Mouse (Mus musculus) small intestine, adult 2 months (tissue): ENCODE results near the gene H13.

Experiments
- CTCF ChIP-seq: fragments of 200-500 bp; IDR thresholded peaks from 2 replicates; pipeline ENCODE4 v1.5.1; 2012; ENCODE audit warnings: low read depth, mild to moderate bottlenecking, control low read depth, inconsistent platforms, low read length, moderate library complexity, mixed read lengths; ENCODE audit not compliant: insufficient replicate concordance, insufficient read length; ENCODE audit errors: extremely low read depth
- POLR2A ChIP-seq: fragments of 200-500 bp; IDR thresholded peaks from 2 replicates; pipeline ENCODE4 v1.6.1; 2012; ENCODE audit warnings: low read depth, mild to moderate bottlenecking, control low read depth, inconsistent platforms, low read length, moderate library complexity

- TF ChIP-seq CTCF (no peak), POLR2A (no peak)
Measured at GRCm38 (mm10) chr2:152626774-152627591, 42.3 kb upstream of the H13 start, which contains the start of gene Rem1.
